Mouse (Mus musculus): Measurements from ENCODE around the gene Ttc19. TPM values are rescaled to one million over a fixed set of nuclear protein-coding genes. Genes with fewer than 3 reads are reported as not detected.
A peak's percentile ranks its signal among the peaks of the same experiment; 100 is the strongest.
"Not testable (repeated sequence)": the region's sequence is repeated elsewhere in the genome, so short reads cannot be mapped to it uniquely, and the experiment has no call there.

Gene Ttc19
- polyA plus RNA-seq, 1 experiment from 2014 or later, result 24.6 TPM

GRCm38 (mm10) chr11:62263599-62263998 lies 17.7 kb upstream of the Ttc19 start:
- H3K9ac ChIP-seq, result no peak overlapping the region
- H3K4me1 ChIP-seq, result peaks cover 4% of the 10 kb centered on the region; the same call in 1 of the 2 replicates
- no peak overlapping the region for H3K4me2 ChIP-seq (replicated peaks)
- no peaks in the 10 kb centered on the region for H3K9me3 ChIP-seq (replicated peaks)
- no peaks in the 10 kb centered on the region for H3K27me3 ChIP-seq
- peaks cover 4% of the 10 kb centered on the region; the same call in 1 of the 2 replicates for H3K36me3 ChIP-seq
- no peak overlapping the region for H3K27ac ChIP-seq (replicated peaks)
- H3K4me3 ChIP-seq (replicated peaks), result no peak overlapping the region
- 82% methylated on average over 7 of the region's 7 CpGs for WGBS
- ATAC-seq (ENCODE audit: insufficient number of reproducible peaks, low FRiP score, low TSS enrichment, low read depth), result no peak

GRCm38 (mm10) chr11:62264018-62264417 lies 17.3 kb upstream of the Ttc19 start:
- peaks cover 4% of the 10 kb centered on the region; the same call in 1 of the 2 replicates for H3K4me1 ChIP-seq
- WGBS, result 74% methylated on average over 7 of the region's 7 CpGs

GRCm38 (mm10) chr11:62265642-62266041 lies 15.6 kb upstream of the Ttc19 start:
- H3K9me3 ChIP-seq (replicated peaks), result no peaks in the 10 kb centered on the region
- H3K36me3 ChIP-seq, result peaks cover 4% of the 10 kb centered on the region; the same call in 1 of the 2 replicates
- no peak for ATAC-seq (ENCODE audit: insufficient number of reproducible peaks, low FRiP score, low TSS enrichment, low read depth)
- H3K4me1 ChIP-seq, result peaks cover 8% of the 10 kb centered on the region; the same call in 1 of the 2 replicates
- no peak overlapping the region for H3K4me3 ChIP-seq (replicated peaks)
- WGBS, result 72% methylated on average over 7 of the region's 7 CpGs
- H3K27ac ChIP-seq (replicated peaks), result no peak overlapping the region
- no peak overlapping the region for H3K9ac ChIP-seq
- H3K27me3 ChIP-seq, result no peaks in the 10 kb centered on the region
- no peak overlapping the region for H3K4me2 ChIP-seq (replicated peaks)

More at GRCm38 (mm10) chr11:62264018-62264417, 17.3 kb upstream of the Ttc19 start:
- Histone ChIP-seq H3K27me3 (no peaks in the 10 kb centered on the region), H3K9me3 (replicated peaks) (no peaks in the 10 kb centered on the region), H3K4me2 (replicated peaks) (no peak overlapping the region), H3K4me3 (replicated peaks) (no peak overlapping the region), H3K9ac (no peak overlapping the region), H3K27ac (replicated peaks) (no peak overlapping the region), H3K36me3 (peaks cover 4% of the 10 kb centered on the region; the same call in 1 of the 2 replicates)
- no peak for ATAC-seq (ENCODE audit: insufficient number of reproducible peaks, low FRiP score, low TSS enrichment, low read depth)

GRCm38 (mm10) chr11:62266466-62267214 lies 14.6 kb upstream of the Ttc19 start:
- peaks cover 4% of the 10 kb centered on the region; the same call in 1 of the 2 replicates for H3K36me3 ChIP-seq
- H3K9ac ChIP-seq, result no peak overlapping the region
- H3K27ac ChIP-seq (replicated peaks), result no peak overlapping the region
- H3K27me3 ChIP-seq, result no peaks in the 10 kb centered on the region
- H3K4me2 ChIP-seq (replicated peaks), result no peak overlapping the region
- H3K4me3 ChIP-seq (replicated peaks), result no peak overlapping the region
- no peak for ATAC-seq (ENCODE audit: insufficient number of reproducible peaks, low FRiP score, low TSS enrichment, low read depth)
- H3K4me1 ChIP-seq, result peaks cover 8% of the 10 kb centered on the region; the same call in 1 of the 2 replicates
- no peaks in the 10 kb centered on the region for H3K9me3 ChIP-seq (replicated peaks)
- 64% methylated on average over 17 of the region's 17 CpGs for WGBS

GRCm38 (mm10) chr11:62268381-62268780 lies 12.9 kb upstream of the Ttc19 start:
- H3K9ac ChIP-seq, result no peak overlapping the region
- WGBS, result 68% methylated on average over 8 of the region's 8 CpGs
- no peak overlapping the region for H3K4me3 ChIP-seq (replicated peaks)
- H3K4me1 ChIP-seq, result peaks cover 8% of the 10 kb centered on the region; the same call in 1 of the 2 replicates
- H3K27me3 ChIP-seq, result no peaks in the 10 kb centered on the region
- no peak overlapping the region for H3K4me2 ChIP-seq (replicated peaks)
- H3K9me3 ChIP-seq (replicated peaks), result no peaks in the 10 kb centered on the region
- no peak for ATAC-seq (ENCODE audit: insufficient number of reproducible peaks, low FRiP score, low TSS enrichment, low read depth)
- H3K27ac ChIP-seq (replicated peaks), result no peak overlapping the region
- peaks cover 4% of the 10 kb centered on the region; the same call in 1 of the 2 replicates for H3K36me3 ChIP-seq

GRCm38 (mm10) chr11:62269097-62269496 lies 12.2 kb upstream of the Ttc19 start:
- H3K4me1 ChIP-seq, result peaks cover 8% of the 10 kb centered on the region; the same call in 1 of the 2 replicates
- no peaks in the 10 kb centered on the region for H3K27me3 ChIP-seq
- H3K4me3 ChIP-seq (replicated peaks), result no peak overlapping the region
- WGBS, result 57% methylated on average over 12 of the region's 12 CpGs
- no peak for ATAC-seq (ENCODE audit: insufficient number of reproducible peaks, low FRiP score, low TSS enrichment, low read depth)
- H3K27ac ChIP-seq (replicated peaks), result no peak overlapping the region
- no peaks in the 10 kb centered on the region for H3K9me3 ChIP-seq (replicated peaks)
- peaks cover 4% of the 10 kb centered on the region; the same call in 1 of the 2 replicates for H3K36me3 ChIP-seq
- H3K9ac ChIP-seq, result no peak overlapping the region
- no peak overlapping the region for H3K4me2 ChIP-seq (replicated peaks)

GRCm38 (mm10) chr11:62270851-62271250 lies 10.4 kb upstream of the Ttc19 start:
- Histone ChIP-seq H3K4me2 (replicated peaks) (no peak overlapping the region), H3K4me3 (replicated peaks) (no peak overlapping the region), H3K9ac (no peak overlapping the region), H3K9me3 (replicated peaks) (no peaks in the 10 kb centered on the region), H3K27ac (replicated peaks) (no peak overlapping the region), H3K4me1 (peaks cover 8% of the 10 kb centered on the region; the same call in 1 of the 2 replicates), H3K27me3 (no peaks in the 10 kb centered on the region), H3K36me3 (peaks cover 4% of the 10 kb centered on the region; the same call in 1 of the 2 replicates)
- no peak for ATAC-seq (ENCODE audit: insufficient number of reproducible peaks, low FRiP score, low TSS enrichment, low read depth)
- WGBS, result 44% methylated on average over 5 of the region's 5 CpGs

- WGBS, result 44% methylated on average over 8 of the region's 8 CpGs
- Histone ChIP-seq H3K9me3 (replicated peaks) (no peaks in the 10 kb centered on the region), H3K9ac (no peak overlapping the region), H3K27me3 (no peaks in the 10 kb centered on the region), H3K4me2 (replicated peaks) (no peak overlapping the region), H3K36me3 (no peaks in the 10 kb centered on the region), H3K4me1 (0 out of 2 replicates have a peak, but pooled peaks cover 3% of the 10 kb centered on the region), H3K4me3 (replicated peaks) (no peak overlapping the region), H3K27ac (replicated peaks) (no peak overlapping the region)
- ATAC-seq (ENCODE audit: insufficient number of reproducible peaks, low FRiP score, low TSS enrichment, low read depth), result no peak
Measured at GRCm38 (mm10) chr11:62277086-62277485, 4.2 kb upstream of the Ttc19 start.

- no peaks in the 10 kb centered on the region for H3K36me3 ChIP-seq
- no peak overlapping the region for H3K9ac ChIP-seq
- H3K27ac ChIP-seq (replicated peaks), result no peak overlapping the region
- WGBS, result 17% methylated on average over 5 of the region's 5 CpGs
- H3K4me2 ChIP-seq (replicated peaks), result no peak overlapping the region
- H3K4me3 ChIP-seq (replicated peaks), result no peak overlapping the region
- H3K27me3 ChIP-seq, result no peaks in the 10 kb centered on the region
- ATAC-seq (ENCODE audit: insufficient number of reproducible peaks, low FRiP score, low TSS enrichment, low read depth), result no peak
- no peaks in the 10 kb centered on the region for H3K9me3 ChIP-seq (replicated peaks)
- H3K4me1 ChIP-seq, result 0 out of 2 replicates have a peak, but pooled peaks cover 3% of the 10 kb centered on the region
Measured at GRCm38 (mm10) chr11:62278027-62278426, 3.2 kb upstream of the Ttc19 start.

- 0 out of 2 replicates have a peak, but pooled peaks cover 3% of the 10 kb centered on the region for H3K4me1 ChIP-seq
- H3K27ac ChIP-seq (replicated peaks), result peak overlapping the region; percentile 95
- H3K36me3 ChIP-seq, result peaks cover 18% of the 10 kb centered on the region
- under 1% methylated on average over 55 of the region's 57 CpGs for WGBS
- H3K4me3 ChIP-seq (replicated peaks), result peak overlapping the region; percentile 99
- ATAC-seq (ENCODE audit: insufficient number of reproducible peaks, low FRiP score, low TSS enrichment, low read depth), result peak; percentile 65
- H3K27me3 ChIP-seq, result no peaks in the 10 kb centered on the region
- H3K9ac ChIP-seq, result peak overlapping the region; percentile 69
- no peaks in the 10 kb centered on the region for H3K9me3 ChIP-seq (replicated peaks)
- peak overlapping the region; percentile 69 for H3K4me2 ChIP-seq (replicated peaks)
Measured at GRCm38 (mm10) chr11:62281601-62281997, 326 bp downstream of the Ttc19 start.

- H3K9ac ChIP-seq; H3K4me2 ChIP-seq (replicated peaks); H3K27me3 ChIP-seq; H3K4me1 ChIP-seq; H3K27ac ChIP-seq (replicated peaks); ATAC-seq (ENCODE audit: insufficient number of reproducible peaks, low FRiP score, low TSS enrichment, low read depth); H3K9me3 ChIP-seq (replicated peaks); H3K4me3 ChIP-seq (replicated peaks): not testable (repeated sequence)
- 59% methylated on average over 3 of the region's 3 CpGs for whole genome bisulfite sequencing
- H3K36me3 ChIP-seq, result peaks cover 33% of the 10 kb centered on the region
Measured at GRCm38 (mm10) chr11:62284020-62284419, 2.7 kb downstream of the Ttc19 start.
